Mouse (Mus musculus) spleen, adult 2 months (tissue): ENCODE results near the gene Pipox.

Experiments used
- CTCF ChIP-seq: fragments of 200-500 bp; IDR thresholded peaks from 2 replicates; pipeline ENCODE4 v1.5.1; 2011; ENCODE audit warnings: mild to moderate bottlenecking, inconsistent platforms; ENCODE audit not compliant: insufficient read depth, insufficient read length, insufficient replicate concordance; ENCODE audit errors: extremely low read depth
- POLR2A ChIP-seq: fragments of 200-500 bp; IDR thresholded peaks from 2 replicates; pipeline ENCODE4 v1.6.1; 2011; ENCODE audit warnings: low read depth, low read length, inconsistent platforms

DNA sequence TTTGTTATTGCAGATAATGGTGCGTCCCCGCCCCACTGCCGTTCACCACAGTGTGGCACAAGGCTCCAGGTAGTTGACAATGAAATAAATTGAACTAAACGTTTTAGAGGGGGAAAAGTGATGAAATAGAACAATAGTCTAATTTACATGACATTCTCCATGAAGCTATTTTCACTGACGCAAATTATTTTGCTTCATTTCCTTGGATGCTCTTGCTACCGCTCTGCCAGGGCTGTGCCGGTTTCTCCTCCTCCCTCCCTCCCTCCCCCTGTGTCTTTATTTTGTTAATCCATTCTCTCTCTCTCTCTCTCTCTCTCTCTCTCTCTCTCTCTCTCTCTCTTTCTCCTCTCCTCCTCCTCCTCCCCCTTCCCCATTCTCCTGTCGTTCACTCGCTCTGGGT lies 35.3 kb downstream of the Pipox start:
- TF ChIP-seq POLR2A, result no peak
- TF ChIP-seq CTCF, result no peak
